Mouse (Mus musculus) limb, embryonic 14.5 days (tissue): Measurements from ENCODE around the gene Klhdc10. TPM values are rescaled to one million over a fixed set of nuclear protein-coding genes. Genes with fewer than 3 reads are reported as not detected.

Experiments
- ATAC-seq: fragments of 200-750 bp; cut with Nextera tagmentation; 2 replicates; pipeline ENCODE4 v1.8.0; 2017; ENCODE audit warnings: low read depth, moderate number of reproducible peaks, moderate TSS enrichment; ENCODE audit not compliant: low FRiP score
- DNase-seq: peaks from one replicate; pipeline ENCODE4 v3.0.0-alpha.2; 2015; ENCODE audit warnings: low spot score
- H3K27ac ChIP-seq: fragments of 300-500 bp; sonication (generic); replicated peaks from 2 replicates; pipeline ENCODE4 v1.5.1; 2014; ENCODE audit warnings: low read depth, mild to moderate bottlenecking, low read length, moderate library complexity, mixed read lengths
- H3K27me3 ChIP-seq: fragments of 300-500 bp; sonication (generic); 2 replicates; pipeline ENCODE4 v1.6.1; 2014; ENCODE audit warnings: low read length, mixed read lengths; ENCODE audit not compliant: control insufficient read depth, insufficient read depth
- H3K36me3 ChIP-seq: fragments of 300-500 bp; sonication (generic); 2 replicates; pipeline ENCODE4 v1.6.1; 2014; ENCODE audit warnings: mild to moderate bottlenecking, low read length, moderate library complexity, mixed read lengths; ENCODE audit not compliant: control insufficient read depth, insufficient read depth
- H3K4me1 ChIP-seq: fragments of 300-500 bp; sonication (generic); 2 replicates; pipeline ENCODE4 v1.6.1; 2014; ENCODE audit warnings: antibody characterized with exemption, low read length, mixed read lengths; ENCODE audit not compliant: control insufficient read depth, insufficient read depth
- H3K4me2 ChIP-seq: fragments of 300-500 bp; sonication (generic); replicated peaks from 2 replicates; pipeline ENCODE4 v1.6.1; 2014; ENCODE audit warnings: low read depth, mild to moderate bottlenecking, low read length, moderate library complexity; ENCODE audit not compliant: severe bottlenecking
- H3K4me3 ChIP-seq: fragments of 300-500 bp; sonication (generic); replicated peaks from 2 replicates; pipeline ENCODE4 v1.5.1; 2014; ENCODE audit warnings: low read length
- H3K9ac ChIP-seq: fragments of 300-500 bp; sonication (generic); 2 replicates; pipeline ENCODE4 v1.6.1; 2014; ENCODE audit warnings: mild to moderate bottlenecking, low read depth, low read length, moderate library complexity; ENCODE audit not compliant: severe bottlenecking
- H3K9me3 ChIP-seq: fragments of 300-500 bp; sonication (generic); 2 replicates; pipeline ENCODE4 v1.6.1; 2016; ENCODE audit warnings: low read length; ENCODE audit not compliant: control insufficient read depth
- POLR2A ChIP-seq: fragments of 200-500 bp; IDR thresholded peaks from 2 replicates; pipeline ENCODE4 v1.8.0; 2012; ENCODE audit warnings: inconsistent platforms, mild to moderate bottlenecking, moderate library complexity, borderline replicate concordance; ENCODE audit not compliant: insufficient read depth, insufficient read length; ENCODE audit errors: extremely low read depth
- WGBS: fragments of 180-500 bp; shearing (Covaris S2); extraction: QIAGEN DNeasy Blood & Tissue Kit; methylation state at CpG from one replicate; pipeline ENCODE4 v1.1.7; 2014; 5-methylcytosine and 5-hydroxymethylcytosine counted together
- polyA plus RNA-seq, 2 experiments: library from polyadenylated mRNA; depleted of rRNA in 1 of 2; stranded (reverse) in 1 of 2; unstranded in 1 of 2; fragments of >200 nt; fragmentation: Nextera tagmentation in 1 of 2; extraction: Ambion mirVana in 1 of 2; gene quantifications; 2 replicates each; pipeline versions ENCODE4 v1.2.1 to v1.2.3; 2012 to 2014

The Klhdc10 gene
- polyA plus RNA-seq, 2 experiments: 39.3 to 106 TPM

DNA sequence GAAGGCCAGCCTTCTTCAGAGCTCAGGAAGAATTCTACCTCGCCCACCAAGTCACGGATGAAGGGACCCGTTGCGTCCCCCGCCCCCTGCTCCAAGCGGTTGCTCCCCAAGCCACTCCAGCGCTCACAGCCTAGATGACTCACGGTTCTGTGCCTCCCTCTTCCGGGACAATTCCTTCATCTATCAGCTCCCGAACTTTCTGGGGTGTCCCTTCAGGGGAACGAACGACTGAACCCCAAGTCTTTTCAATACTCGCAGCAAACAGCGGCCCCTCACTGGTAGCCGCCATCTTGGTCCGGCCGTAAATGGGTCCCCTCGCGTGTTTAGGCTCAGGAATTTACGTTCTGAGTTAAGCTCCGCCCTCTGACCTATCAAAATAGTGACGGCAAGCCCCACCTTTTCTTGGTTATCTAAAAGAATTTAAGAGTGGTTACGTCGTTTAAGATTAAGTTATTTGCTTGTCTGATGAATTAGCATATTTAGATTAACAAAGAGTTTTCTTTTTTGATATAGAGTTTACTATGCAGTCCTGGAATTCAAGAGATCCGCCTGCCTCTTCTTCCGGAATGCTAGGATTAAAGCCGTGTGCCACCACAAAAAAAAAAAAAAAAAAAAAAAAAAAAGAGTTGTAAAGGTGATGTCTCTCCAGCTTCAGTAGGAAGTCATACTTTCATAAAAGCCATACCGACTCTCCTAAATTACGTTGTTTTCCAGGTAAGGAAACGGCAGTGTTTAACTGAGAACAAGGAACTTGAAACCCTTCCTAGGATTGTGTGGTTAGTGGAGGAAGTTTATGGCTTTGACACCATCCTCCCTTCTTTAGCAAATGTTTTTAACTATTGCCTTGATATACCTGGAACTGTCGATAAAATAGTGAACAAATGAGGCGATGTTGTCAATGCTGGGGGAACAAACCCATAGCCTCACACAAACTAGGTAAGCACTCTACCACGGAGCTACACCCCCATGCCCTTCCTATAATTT is 10.7 kb upstream of the Klhdc10 start, which contains the start of gene Zc3hc1:
Gene Zc3hc1 (minus strand): TSS at position 315 of the 984 bp plus-strand sequence.
- no peaks in the 10 kb centered on the region for H3K9me3 ChIP-seq
- H3K9ac ChIP-seq: peak within 1 kb of the TSS; percentile 78
- peak within 1 kb of the TSS; percentile 75; the same call in 1 of the 2 replicates for H3K27ac ChIP-seq
- ATAC-seq (peak; percentile 91), DNase-seq (peak; percentile 89)
- peak; percentile 70; the same call in 1 of the 2 replicates for TF ChIP-seq POLR2A
- H3K4me1 ChIP-seq: 0 out of 2 replicates have a peak, but pooled peaks cover 4% of the 10 kb centered on the region
- peaks cover 15% of the 10 kb centered on the region for H3K36me3 ChIP-seq
- 18% methylated on average over 33 of the region's 33 CpGs for WGBS
- H3K4me3 ChIP-seq: peak within 1 kb of the TSS; percentile 78
- peak within 1 kb of the TSS; percentile 48 for H3K4me2 ChIP-seq
- H3K27me3 ChIP-seq: no peaks in the 10 kb centered on the region

GRCm38 (mm10) chr6:30391996-30392395 is 9.7 kb upstream of the Klhdc10 start:
- peaks cover 5% of the 10 kb centered on the region for H3K36me3 ChIP-seq
- H3K4me1 ChIP-seq: 0 out of 2 replicates have a peak, but pooled peaks cover 4% of the 10 kb centered on the region
- ATAC-seq: no peak
- TF ChIP-seq POLR2A: no peak
- no peak overlapping the region for H3K4me3 ChIP-seq
- H3K27ac ChIP-seq: no peak overlapping the region
- WGBS: 85% methylated on average over 7 of the region's 7 CpGs
- H3K9me3 ChIP-seq: no peaks in the 10 kb centered on the region
- no peaks in the 10 kb centered on the region for H3K27me3 ChIP-seq
- DNase-seq: no peak
- H3K4me2 ChIP-seq: no peak overlapping the region
- no peak overlapping the region for H3K9ac ChIP-seq

DNA sequence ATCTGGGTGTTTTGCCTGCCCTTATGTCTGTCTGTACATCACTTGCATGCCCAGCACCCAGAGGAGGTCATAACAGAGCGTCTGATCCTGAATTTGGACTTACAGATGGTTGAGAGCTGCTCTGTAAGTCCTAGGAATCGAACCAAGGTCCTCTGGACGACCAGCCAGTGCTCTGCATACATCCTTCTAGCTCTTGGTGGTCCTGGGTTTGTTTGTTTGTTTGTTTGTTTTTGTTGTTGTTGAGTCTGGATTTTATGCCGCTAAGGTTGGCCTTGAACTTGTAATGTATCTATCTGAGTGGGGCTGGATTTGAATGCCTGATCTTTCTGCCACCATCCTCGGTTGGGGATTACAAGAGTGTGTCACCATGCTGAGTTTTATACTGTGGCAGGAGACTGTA is 1.5 kb upstream of the Klhdc10 start:
- peak overlapping the region; percentile 54; the same call in 1 of the 2 replicates for H3K4me2 ChIP-seq
- no peak overlapping the region for H3K4me3 ChIP-seq
- no peak overlapping the region for H3K27ac ChIP-seq
- H3K9ac ChIP-seq: no peak overlapping the region
- no peaks in the 10 kb centered on the region for H3K36me3 ChIP-seq
- H3K27me3 ChIP-seq: no peaks in the 10 kb centered on the region
- H3K9me3 ChIP-seq: no peaks in the 10 kb centered on the region
- DNase-seq (no peak), ATAC-seq (no peak)
- TF ChIP-seq POLR2A: no peak
- 81% methylated on average over 5 of the region's 5 CpGs for WGBS
- peaks cover 9% of the 10 kb centered on the region for H3K4me1 ChIP-seq

DNA sequence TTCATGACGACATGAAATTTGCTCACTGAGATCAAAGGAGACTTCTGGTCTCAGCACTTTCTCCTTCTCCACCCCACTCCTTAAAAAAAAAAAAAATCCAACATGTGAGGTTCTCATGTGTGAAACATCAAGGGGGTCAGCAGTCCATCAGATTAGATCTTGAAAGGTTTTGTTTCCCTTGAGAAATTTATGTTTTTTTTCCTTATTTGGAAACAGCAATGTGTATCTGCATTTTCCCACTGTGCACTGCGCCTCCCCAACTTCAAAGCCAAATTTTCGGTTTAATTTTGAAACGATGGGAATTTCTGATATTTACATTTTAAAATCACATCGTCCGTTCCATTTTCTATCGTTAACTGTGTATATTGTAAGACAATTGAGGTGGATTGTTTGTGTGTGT is 952 bp upstream of the Klhdc10 start:
- ATAC-seq (no peak), DNase-seq (no peak)
- peak overlapping the region; percentile 98 for H3K4me3 ChIP-seq
- peak overlapping the region; percentile 64 for H3K9ac ChIP-seq
- H3K27me3 ChIP-seq: no peaks in the 10 kb centered on the region
- no peaks in the 10 kb centered on the region for H3K9me3 ChIP-seq
- peak overlapping the region; percentile 54 for H3K4me2 ChIP-seq
- TF ChIP-seq POLR2A: no peak
- no peaks in the 10 kb centered on the region for H3K36me3 ChIP-seq
- peaks cover 9% of the 10 kb centered on the region for H3K4me1 ChIP-seq
- WGBS: 6% methylated on average over 7 of the region's 7 CpGs
- peak overlapping the region; percentile 97 for H3K27ac ChIP-seq

- ATAC-seq: peak; percentile 1; the same call in 1 of the 2 replicates
Measured at GRCm38 (mm10) chr6:30402091-30402491, 423 bp downstream of the Klhdc10 start.

More at GRCm38 (mm10) chr6:30402091-30402491, 423 bp downstream of the Klhdc10 start:
- no peak for TF ChIP-seq POLR2A
- Histone ChIP-seq H3K27me3 (no peaks in the 10 kb centered on the region), H3K4me1 (peaks cover 9% of the 10 kb centered on the region), H3K27ac (peak overlapping the region; percentile 97), H3K36me3 (no peaks in the 10 kb centered on the region), H3K9ac (peak overlapping the region; percentile 94), H3K4me2 (peak overlapping the region; percentile 59), H3K4me3 (peak overlapping the region; percentile 98), H3K9me3 (no peaks in the 10 kb centered on the region)
- DNase-seq: no peak
- 0% methylated on average over 27 of the region's 29 CpGs for WGBS
